Mouse (Mus musculus) lung, postnatal 4 days (tissue): ENCODE measurements around the gene Ccer2.

Experiments
- DNase-seq, 2 experiments: peaks; one replicate each; pipeline ENCODE4 v3.0.0; 2021

Gene Ccer2

DNA sequence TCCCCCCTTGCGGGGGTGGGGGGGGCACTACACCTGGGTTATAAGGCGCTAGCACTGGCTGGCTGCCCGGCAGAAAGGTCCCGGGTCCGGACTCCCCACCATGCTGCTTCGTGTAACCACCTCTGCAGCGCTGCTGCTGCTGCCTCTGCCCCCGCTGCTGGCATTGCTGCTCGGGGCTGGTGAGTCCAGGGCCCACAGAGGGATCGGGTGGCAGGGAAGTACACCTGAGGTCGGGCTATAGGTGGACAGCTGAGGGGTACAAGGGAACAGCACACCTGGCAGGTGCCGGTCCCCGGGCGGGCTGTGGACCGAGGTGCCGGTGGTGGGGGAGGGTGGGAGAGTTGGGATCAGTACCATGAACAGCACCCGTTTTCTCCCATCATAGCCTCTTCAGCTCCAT lies at the start of gene Ccer2:
TSS of gene Ccer2 (plus strand) at position 96 of the 400 bp plus-strand sequence.
- no peak for DNase-seq

DNA sequence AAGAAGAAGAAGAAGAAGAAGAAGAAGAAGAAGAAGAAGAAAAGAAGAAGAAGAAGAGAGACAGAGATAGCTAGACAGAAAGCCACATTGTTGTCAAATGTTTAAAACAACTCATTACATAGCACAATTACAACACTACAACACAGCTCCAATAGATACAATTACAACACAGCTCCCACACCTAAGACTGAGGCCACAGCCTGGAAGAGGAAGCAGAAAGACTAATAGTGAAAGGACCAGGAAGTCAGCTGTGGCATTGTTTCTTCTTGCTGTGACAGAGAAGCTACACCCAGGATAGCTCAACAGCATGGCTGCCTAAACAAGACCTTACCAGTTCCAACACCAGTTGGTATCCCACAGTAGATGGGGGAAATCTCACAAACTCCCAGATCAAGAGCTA lies 46.5 kb upstream of the Ccer2 start:
- DNase-seq, result no peak

DNA sequence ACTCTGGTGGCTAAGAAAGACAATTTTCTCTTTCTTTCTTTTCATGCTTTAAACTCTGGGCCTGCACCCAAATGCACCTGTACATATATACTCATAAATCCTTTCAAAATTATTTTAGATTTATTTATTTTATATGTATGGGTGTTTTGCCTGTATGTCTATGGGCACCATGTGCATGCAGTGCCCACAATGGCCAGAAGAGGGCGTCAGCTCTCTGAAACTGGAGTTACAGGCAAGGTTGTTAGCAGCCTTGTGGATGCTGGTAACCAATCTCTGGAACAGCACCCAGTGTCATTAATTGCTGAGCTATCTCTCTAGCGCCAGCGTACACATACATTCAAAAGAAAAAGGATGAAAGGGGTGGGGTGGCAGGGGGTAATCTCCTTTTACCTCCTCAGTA lies 45.0 kb upstream of the Ccer2 start:
- no peak for DNase-seq

DNA sequence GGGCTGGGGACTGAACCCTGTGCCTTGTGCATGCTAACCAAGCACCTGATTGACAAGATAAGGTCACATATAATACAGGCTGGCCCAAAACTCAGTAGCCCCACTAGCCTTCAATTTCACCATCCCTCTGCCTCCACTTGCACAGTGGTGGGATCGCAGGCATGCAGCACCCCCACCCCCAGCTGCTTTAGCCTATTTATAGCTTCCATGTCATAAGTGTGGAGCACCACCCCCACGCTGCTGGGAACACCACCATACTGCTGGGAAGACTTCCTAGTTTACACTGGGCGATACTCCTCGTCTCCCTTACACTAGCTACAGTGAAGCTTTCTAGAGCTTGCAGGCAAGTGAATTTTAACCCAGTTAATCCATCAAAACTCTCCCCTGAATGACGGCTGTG lies 41.3 kb upstream of the Ccer2 start:
- DNase-seq, result no peak

DNA sequence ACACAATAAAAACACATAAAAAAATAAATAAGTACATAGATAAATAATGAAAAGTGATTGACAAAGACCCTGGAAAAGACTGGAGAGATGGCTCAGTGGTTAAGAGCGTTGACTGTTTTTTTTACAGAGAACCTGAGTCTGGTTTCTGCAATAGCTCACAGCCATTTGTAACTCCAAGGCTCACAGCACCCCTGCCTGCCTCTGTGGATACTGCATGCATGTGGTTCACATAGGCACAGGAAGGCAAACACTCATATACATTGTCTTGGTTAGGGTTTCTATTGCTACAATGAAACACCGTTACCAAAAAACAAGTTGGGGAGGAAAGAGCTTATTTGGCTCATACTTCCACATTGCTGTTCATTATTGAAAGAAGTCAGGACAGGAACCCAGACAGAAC lies 40.4 kb upstream of the Ccer2 start:
- no peak for DNase-seq

DNA sequence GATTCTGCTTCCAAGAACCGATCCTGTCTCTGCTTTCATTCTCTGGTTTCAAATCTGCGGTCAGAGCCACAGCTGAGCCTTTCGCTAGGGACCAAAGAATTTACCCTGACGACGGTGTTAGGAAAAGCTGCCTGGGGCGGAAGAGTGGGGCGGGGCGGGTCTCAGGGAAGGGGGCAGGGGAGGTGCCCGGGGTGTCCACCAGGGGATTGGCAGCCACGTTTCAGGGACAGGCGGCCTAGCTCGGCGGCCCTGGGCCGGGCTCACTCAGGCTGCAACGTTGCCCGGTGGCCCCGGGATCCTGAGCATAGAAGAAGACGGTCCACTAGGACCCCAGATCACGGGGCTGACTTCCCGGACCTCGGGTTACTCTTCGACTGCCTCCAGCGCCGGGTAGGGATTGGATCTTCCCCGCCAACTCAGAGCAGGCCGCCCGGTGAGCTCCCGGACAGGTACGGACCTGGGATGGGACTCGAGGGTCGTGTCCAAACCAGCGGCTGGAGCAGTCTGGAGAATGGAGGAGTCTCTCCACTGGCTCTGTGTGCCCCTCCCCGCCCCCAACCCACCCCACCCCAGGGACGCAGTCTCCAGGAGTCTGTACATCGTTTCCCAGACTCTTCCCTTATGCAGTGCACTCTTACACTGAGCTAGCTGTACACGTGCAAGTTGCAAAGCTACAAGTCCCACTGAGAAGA lies 39.2 kb upstream of the Ccer2 start, which contains the start of gene Fbxo17:
TSS of gene Fbxo17 (plus strand) at position 215 of the 692 bp plus-strand sequence.
- DNase-seq, result peak; percentile 76 to 77

DNA sequence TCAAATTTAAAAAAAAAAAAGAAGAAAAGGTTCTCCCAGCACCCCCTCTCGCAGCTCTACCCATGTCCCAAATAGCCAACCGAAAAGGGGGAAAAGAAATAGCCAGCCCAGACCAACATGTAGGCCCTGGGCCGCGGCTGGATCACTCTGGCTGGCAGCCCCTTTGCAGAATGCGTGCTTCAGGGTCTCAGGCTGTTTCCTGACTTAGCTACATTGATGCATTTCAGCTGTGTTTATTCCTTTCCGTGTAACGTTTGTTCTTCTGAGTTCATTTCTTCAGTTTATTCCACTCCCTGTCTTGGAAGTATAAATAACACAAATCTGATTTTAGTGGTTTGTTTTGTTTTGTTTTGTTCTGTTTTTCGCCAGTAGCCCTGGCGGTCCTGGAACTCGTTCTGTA lies 38.2 kb upstream of the Ccer2 start:
- DNase-seq, result no peak

DNA sequence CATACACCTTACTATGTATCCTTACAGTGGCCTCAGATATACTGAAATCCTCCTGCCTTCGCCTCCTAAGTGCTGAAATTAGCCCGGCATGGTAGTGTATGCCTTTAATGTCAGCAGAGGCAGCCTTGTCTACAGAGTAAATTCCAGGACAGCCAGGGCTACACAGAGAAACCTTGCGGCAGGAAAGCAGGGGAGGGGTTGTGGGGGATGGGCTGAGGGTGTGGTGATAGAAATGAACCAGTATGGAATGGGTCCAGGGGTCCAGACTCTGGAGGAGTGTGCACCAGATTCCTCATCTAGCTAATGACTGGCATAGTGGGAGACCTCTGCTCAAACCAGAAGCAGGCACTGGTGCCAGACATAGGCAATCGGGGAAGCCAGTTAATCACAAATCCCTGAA lies 36.8 kb upstream of the Ccer2 start:
- DNase-seq, result no peak

DNA sequence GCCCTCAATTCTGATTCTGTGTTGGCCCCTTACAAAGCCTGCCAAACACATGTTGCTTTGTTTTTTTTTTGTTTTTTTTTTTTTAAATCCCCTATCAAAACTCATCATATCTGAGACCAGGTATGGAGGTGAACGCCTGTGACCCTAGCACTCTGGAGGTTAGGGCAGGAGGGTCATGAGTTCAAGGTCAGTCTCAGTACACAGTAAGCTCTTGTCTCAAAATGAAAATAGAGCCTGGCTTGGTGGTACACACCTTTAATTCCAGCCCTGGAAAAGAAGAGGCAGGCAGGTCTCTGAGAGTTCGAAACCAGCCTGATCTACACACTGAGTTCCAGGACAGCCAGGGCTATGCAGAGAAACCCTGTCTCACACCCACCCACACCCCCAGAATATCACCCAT lies 36.3 kb upstream of the Ccer2 start:
- no peak for DNase-seq

DNA sequence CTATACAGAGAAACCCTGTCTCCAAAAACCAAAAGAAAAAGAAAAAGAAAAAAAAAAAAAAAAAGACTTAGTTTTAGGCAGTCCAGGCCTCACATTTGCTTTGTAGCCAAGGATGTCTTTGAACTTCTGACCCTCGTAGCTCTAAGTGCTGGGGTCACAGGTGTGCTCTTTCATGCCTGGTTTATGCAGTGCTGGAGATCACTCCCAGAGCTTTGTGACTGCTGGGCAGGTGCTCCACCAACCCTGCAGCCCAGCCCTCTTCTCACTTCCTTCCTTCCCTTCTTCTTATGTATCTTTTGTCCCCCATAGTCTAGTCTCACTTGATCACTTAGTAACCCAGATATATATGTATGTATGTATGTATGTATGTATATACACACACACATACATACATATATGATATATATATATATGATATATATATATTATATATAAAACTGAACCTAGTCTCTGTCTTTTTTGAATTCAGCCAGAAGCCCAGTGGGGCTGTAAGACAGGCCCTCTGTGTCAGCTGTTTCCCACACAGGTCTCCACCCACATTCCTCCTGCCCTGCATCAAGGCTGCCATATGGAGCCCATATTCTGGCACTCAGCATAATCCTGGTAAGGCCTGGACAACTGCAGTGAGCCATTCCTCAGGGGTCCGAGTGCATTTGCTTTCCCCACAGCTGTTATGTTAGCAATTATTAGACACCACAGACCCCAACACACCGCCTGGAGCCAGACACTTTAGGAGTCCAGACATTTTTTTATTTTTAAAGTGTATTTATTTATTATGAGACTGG lies 35.0 kb upstream of the Ccer2 start:
- DNase-seq, result peak; percentile 45 to 79

DNA sequence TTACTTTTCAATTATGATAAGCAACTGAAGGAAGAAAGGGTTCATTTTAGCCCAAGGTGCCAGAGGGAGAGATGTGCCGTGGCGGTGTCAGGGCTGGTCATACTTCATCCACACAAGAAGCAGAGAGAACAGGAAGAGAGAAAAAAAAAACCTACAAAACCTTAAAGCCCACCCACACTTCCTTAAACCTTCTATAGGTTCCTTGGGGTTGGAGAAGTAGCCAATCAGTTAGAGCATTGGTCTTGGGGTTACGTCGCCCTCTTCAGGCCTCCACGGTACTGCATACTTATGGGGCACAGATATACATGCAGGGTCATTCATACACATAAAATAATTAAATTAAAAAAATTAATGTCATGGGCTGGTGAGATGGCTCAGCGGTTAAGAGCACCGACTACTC lies 33.9 kb upstream of the Ccer2 start:
- no peak for DNase-seq

DNA sequence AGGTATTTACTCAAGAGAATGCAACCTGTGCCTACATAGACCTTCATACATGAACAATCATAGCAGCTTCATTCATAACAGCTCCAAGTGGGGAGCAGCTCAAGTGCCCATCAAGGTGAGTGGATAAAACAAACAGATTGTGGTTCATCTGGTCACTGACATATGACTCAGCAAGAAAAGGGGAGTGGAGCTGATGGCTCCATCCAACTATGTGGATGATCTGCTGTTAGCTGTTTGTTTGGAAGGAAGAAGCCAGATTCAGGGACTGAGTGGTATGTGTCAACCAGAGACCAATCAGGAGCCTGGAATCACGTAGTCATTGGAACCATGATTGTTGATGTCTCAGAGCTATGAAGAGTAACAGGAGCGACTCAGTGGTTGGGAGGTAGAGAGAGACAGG lies 31.4 kb upstream of the Ccer2 start:
- DNase-seq, result no peak

DNA sequence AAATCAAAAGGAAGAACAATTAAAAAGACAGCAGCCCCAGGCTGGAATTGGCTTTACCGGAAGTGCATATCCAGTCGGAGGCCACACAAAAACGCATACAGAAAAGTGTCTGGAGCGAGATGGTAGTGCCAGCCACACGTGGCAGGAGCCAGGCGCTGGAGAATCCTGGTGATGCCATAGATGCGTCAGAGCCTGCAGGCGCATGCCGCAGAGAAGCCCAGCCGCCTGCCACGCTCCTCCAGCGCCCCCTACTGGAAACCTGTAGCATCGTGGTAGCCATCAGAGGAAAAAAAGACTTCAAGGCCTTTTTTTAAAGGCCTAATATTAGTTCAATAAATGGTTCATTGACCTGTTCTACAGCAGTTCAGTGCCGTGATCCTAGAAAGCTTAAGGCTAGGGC lies 29.4 kb upstream of the Ccer2 start:
- peak; percentile 77 to 85 for DNase-seq

DNA sequence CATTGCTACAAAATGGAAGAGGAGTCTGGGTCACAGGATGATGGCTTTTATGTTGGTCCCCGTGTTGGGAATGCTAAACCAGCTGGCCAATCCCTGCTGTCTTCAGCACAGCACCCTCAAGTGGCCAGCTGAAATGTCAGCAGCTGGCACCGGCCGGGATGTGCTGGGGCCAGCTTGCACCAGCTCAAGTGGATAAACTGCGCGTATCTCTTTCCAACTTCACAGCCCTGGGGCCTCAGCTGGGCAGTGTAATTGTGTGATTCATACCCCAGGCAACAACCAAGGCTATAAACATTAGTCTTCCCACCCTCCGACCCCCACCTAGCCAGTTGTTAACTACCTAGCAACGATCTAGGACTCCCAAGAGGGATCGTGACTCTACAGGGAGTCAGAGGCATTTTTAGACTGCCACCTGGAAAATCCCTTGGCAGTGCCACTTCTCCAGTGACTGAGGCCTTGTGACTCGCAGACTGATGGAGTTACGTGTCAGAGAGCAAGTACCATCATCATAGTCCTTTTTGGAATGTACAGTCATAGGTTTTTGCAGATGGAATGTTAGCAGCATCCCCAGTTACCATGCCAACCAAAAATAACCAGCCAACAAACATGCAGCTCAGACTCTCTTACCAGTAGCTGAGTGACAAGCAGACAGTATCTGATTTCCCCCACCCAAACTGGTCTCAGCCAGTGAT lies 28.2 kb upstream of the Ccer2 start:
- DNase-seq, result no peak

DNA sequence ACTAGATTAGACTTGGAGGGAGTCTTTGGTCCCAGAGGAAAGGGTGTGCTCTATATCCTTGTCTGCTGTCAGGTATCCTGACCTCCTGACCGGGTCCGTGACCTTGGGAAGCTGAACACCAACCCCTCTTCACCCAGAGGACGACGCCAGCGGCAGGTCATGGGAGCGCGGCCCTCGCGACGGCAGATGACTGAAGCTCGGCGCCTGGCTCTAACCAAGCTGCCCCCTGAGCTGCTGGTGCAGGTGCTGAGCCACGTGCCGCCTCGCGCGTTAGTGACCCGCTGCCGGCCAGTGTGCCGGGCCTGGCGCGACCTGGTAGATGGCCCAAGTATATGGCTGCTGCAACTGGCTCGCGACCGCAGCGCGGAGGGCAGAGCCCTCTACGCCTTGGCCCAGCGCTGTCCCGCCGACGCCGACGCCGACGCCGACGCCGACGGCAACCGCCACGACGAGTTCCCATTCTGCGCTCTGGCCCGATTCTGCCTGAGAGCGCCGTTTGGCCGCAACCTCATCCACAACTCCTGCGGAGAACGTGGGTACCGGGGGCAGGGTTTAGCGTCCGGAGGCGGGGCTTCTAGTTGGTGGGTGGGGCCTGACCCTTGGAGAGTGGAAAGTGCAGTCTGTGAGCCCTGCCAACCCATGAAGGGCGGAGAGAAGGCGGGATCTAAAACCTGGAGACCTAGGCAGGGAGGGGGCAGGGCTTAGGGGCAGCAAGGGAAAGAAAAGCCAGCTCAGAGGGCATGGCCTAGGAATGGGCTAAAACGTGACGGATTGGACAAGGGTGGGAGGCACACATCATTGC lies 23.4 kb upstream of the Ccer2 start:
- DNase-seq, result peak; percentile 87 to 88

DNA sequence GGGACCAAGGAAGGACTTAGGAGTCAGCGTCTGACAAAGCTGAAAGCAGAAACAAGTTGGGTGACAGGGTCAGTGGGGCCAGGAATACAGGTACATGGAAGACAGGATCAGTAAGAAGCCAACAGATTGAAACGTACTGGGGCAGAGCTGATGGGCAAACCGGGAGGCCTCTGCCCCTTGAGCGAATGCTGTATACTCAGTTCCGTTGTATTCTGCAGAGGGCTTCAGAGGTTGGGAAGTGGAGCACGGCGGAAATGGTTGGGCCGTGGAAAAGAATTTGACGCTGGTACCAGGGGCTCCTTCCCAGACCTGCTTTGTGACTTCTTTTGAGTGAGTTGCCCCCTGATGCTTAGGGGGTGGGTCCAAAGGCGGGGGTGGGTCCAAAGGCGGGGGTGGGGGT lies 22.8 kb upstream of the Ccer2 start:
- DNase-seq, result no peak

DNA sequence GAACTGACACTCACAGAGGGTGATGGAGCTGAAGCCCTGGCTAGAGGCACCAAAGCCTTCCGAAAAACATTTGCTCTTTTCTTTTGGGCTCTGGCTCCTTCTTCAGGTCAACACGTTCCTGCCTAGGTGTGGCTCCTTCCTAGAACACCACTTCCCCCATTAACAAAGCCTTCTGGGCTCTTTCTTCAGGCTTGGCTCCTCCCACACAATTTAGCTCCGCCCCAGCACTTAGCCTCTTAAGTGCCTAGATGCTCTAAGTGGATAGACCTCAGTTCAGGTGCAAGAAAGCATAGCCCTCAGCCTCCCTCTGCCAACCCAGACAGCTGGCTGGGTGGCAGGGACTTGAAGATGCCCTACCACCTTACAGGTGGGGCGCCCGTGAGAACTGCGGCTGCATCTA lies 20.3 kb upstream of the Ccer2 start:
- DNase-seq, result no peak

DNA sequence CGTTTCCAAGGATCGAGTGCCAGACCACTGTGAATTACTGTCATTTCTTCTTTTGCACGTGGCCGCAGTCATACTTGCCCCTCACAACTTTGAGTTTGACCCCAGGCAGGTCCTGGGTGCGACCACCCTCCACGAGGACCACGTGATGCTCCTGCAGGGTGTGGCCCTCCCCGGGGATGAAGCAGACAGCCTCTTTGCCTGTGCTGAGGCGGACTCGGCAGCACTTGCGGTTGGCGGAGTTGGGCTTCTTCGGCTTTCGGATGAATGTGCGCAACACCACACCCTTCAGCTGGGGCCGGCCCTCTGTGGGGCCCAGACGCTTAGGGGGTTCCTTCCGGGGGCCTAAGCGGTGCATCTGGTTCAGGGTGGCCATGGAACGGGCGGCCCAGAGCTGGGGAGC lies 16.1 kb upstream of the Ccer2 start:
- DNase-seq, result no peak

DNA sequence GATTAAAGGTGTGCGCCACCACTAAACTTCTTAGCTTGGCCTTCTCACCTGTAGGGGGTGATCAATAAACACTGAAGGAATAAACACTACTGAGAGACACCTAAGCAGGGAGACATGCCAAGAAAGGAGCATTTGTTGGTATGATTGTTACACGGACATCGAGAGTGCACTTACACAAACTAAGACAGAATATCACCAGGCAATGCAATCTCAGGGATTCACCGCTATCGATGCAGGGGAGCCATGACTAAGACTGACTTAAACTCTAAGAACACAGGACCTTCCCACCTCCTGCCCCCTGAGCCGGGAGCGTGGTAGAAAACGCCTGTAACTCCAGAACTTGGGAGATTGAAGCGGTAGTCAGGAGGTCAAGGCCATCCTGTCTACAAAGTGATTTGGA lies 15.0 kb upstream of the Ccer2 start:
- DNase-seq, result no peak

DNA sequence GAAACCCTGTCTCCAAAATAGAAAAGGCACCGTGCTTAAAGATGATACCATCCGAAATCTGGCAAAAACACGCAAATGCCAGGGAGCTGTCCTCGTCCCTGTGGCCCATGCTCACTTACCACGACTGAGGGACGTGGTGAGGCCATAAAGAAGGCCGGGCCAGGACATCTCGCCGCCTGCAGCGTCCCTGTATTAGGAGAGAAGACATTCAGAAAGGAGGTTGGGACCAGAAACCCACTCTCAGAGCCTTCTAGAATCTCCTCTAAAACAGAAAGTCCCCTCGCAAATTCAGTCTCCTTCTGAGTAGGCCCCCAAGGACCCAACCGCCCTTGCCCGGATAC lies 14.6 kb upstream of the Ccer2 start:
- DNase-seq, result no peak

DNA sequence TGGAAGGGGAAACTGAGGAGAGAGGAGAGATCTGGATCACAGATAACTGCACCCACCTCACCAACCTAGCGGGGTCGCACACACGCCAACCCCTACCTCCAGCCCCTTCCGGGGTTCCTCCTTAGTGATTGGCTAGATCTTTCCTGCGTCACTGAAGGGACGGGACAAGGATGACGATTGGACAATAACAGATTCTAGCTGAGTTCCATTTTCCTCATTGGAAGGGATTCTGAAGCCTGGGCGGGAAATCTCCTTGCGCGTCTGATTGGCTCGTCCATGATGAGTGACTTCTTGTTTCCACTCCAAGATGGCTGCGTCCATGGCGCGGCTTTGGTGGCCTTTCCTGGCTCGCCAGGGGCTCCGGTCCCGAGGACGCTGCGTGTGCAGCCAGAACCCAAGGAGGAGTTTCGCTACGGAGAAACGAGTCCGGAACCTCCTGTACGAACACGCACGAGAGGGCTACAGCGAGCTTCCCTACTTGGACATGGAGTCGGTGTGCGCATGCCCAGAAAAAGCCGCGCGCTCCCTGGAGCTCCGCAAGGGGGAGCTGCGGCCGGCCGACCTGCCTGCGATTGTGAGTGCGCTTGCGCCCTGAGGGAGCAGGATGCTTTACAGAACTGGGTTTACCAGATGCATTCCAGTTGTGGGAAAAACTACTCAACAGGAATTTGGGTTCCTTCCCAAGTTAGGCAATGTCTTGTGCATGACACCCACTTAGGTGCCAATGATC lies 14.1 kb upstream of the Ccer2 start, which contains the start of the genes Mrps12 and Sars2:
TSS of gene Mrps12 (minus strand) at position 112 of the 730 bp plus-strand sequence.
TSS of gene Sars2 (plus strand) at position 284 of the 730 bp plus-strand sequence.
- peak; percentile 95 for DNase-seq

DNA sequence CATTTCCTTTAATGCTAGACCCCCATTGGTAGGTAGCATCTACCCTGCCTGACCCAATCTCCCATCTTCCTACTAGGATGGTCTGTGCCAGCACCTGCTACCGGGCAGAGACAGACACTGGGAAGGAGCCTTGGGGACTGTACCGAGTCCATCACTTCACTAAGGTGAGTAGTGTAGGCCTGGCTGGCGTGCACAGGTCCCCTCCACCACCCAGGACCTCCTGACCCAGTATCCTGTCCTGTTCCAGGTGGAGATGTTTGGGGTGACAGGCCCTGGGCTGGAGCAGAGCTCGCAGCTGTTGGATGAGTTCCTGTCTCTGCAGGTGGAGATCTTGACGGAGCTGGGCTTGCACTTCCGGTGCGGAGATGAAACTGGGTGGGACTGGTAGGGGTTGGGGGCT lies 6.0 kb upstream of the Ccer2 start:
- DNase-seq, result no peak
